Mouse (Mus musculus) ES-Bruce4 (cell line): ENCODE measurements around the gene Dtnbp1. TPM values are rescaled to one million over a fixed set of nuclear protein-coding genes. Genes with fewer than 3 reads are reported as not detected.

Experiments
- H3K27ac ChIP-seq: 2 replicates; pipeline ENCODE4 v1.5.1; 2012; ENCODE audit warnings: low read length, inconsistent platforms; ENCODE audit not compliant: insufficient read depth
- H3K27me3 ChIP-seq: 2 replicates; pipeline ENCODE4 v1.6.1; 2012; ENCODE audit warnings: mild to moderate bottlenecking, low read length, inconsistent platforms; ENCODE audit not compliant: control insufficient read depth, poor library complexity, insufficient read depth, severe bottlenecking
- H3K36me3 ChIP-seq: 2 replicates; pipeline ENCODE4 v1.6.1; 2012; ENCODE audit warnings: inconsistent platforms, mild to moderate bottlenecking, low read length, moderate library complexity; ENCODE audit not compliant: control insufficient read depth, poor library complexity, insufficient read depth, severe bottlenecking
- H3K4me1 ChIP-seq: one replicate; pipeline ENCODE4 v1.8.1; 2011; ENCODE audit warnings: low read length; ENCODE audit not compliant: control insufficient read depth, insufficient read depth
- H3K4me3 ChIP-seq: 2 replicates; pipeline ENCODE4 v1.5.1; 2011; ENCODE audit warnings: low read depth, mild to moderate bottlenecking, low read length
- H3K9ac ChIP-seq: 2 replicates; pipeline ENCODE4 v1.6.1; 2012; ENCODE audit warnings: low read depth, mild to moderate bottlenecking, inconsistent platforms; ENCODE audit not compliant: poor library complexity, severe bottlenecking
- H3K9me3 ChIP-seq: replicated peaks from 2 replicates; pipeline ENCODE4 v1.6.1; 2012; ENCODE audit warnings: mild to moderate bottlenecking, low read length, inconsistent platforms; ENCODE audit not compliant: control insufficient read depth, poor library complexity, insufficient read depth, severe bottlenecking
- CTCF ChIP-seq: IDR thresholded peaks from one replicate; pipeline ENCODE4 v1.8.1; 2011; ENCODE audit warnings: low read depth, low read length
- EP300 ChIP-seq: IDR thresholded peaks from 2 replicates; pipeline ENCODE4 v1.6.1; 2011; ENCODE audit warnings: low read depth, low read length; ENCODE audit not compliant: insufficient read depth
- POLR2A ChIP-seq: IDR thresholded peaks from one replicate; pipeline ENCODE4 v1.8.1; 2011; ENCODE audit warnings: low read length; ENCODE audit not compliant: insufficient read depth
- polyA plus RNA-seq: library from polyadenylated mRNA; stranded (reverse); fragments of >200 nt; gene quantifications from 2 replicates; pipeline ENCODE4 v1.2.4, GENCODE M21; 2011; ENCODE audit warnings: low read depth; ENCODE audit not compliant: missing spikeins, insufficient read depth, insufficient read length

The Dtnbp1 gene
- polyA plus RNA-seq, 1 experiment, result 21.6 TPM

- TF ChIP-seq POLR2A, result no peak
- no peaks in the 10 kb centered on the region for H3K4me1 ChIP-seq
- H3K36me3 ChIP-seq, result no peaks in the 10 kb centered on the region
- no peaks in the 10 kb centered on the region for H3K27me3 ChIP-seq
- H3K27ac ChIP-seq, result no peak overlapping the region
- no peak overlapping the region for H3K9ac ChIP-seq
- H3K4me3 ChIP-seq, result no peak overlapping the region
- no peaks in the 10 kb centered on the region for H3K9me3 ChIP-seq
These were observed 53.4 kb downstream of the Dtnbp1 start for GRCm38 (mm10) chr13:44948320-44949250.

GRCm38 (mm10) chr13:44946880-44947635 is 54.9 kb downstream of the Dtnbp1 start:
- H3K9me3 ChIP-seq, result no peaks in the 10 kb centered on the region
- no peak overlapping the region for H3K27ac ChIP-seq
- H3K4me3 ChIP-seq, result no peak overlapping the region
- no peaks in the 10 kb centered on the region for H3K36me3 ChIP-seq
- no peak for TF ChIP-seq EP300
- TF ChIP-seq POLR2A, result no peak
- TF ChIP-seq CTCF, result no peak
- no peaks in the 10 kb centered on the region for H3K27me3 ChIP-seq
- no peak overlapping the region for H3K9ac ChIP-seq
- no peaks in the 10 kb centered on the region for H3K4me1 ChIP-seq

GRCm38 (mm10) chr13:44943618-44944017 is 58.3 kb downstream of the Dtnbp1 start:
- TF ChIP-seq POLR2A (no peak), CTCF (no peak), EP300 (no peak)
- H3K36me3 ChIP-seq, result no peaks in the 10 kb centered on the region

GRCm38 (mm10) chr13:44939326-44940035 is 62.5 kb downstream of the Dtnbp1 start:
- peaks cover 4% of the 10 kb centered on the region for H3K4me1 ChIP-seq
- no peak overlapping the region for H3K4me3 ChIP-seq
- no peaks in the 10 kb centered on the region for H3K36me3 ChIP-seq
- H3K9me3 ChIP-seq, result no peaks in the 10 kb centered on the region
- TF ChIP-seq POLR2A (no peak), CTCF (no peak), EP300 (no peak)
- H3K27me3 ChIP-seq, result no peaks in the 10 kb centered on the region
- no peak overlapping the region for H3K9ac ChIP-seq
- peak overlapping the region; percentile 58 for H3K27ac ChIP-seq

More at GRCm38 (mm10) chr13:44943618-44944017, 58.3 kb downstream of the Dtnbp1 start:
- H3K27me3 ChIP-seq, result no peaks in the 10 kb centered on the region
- H3K9ac ChIP-seq, result no peak overlapping the region
- H3K27ac ChIP-seq, result no peak overlapping the region
- H3K9me3 ChIP-seq, result no peaks in the 10 kb centered on the region
- H3K4me1 ChIP-seq, result peaks cover 1% of the 10 kb centered on the region
- H3K4me3 ChIP-seq, result no peak overlapping the region

GRCm38 (mm10) chr13:44937681-44938080 is 64.3 kb downstream of the Dtnbp1 start:
- Histone ChIP-seq H3K27ac (no peak overlapping the region), H3K9me3 (no peaks in the 10 kb centered on the region), H3K9ac (no peak overlapping the region), H3K4me1 (peaks cover 4% of the 10 kb centered on the region), H3K36me3 (no peaks in the 10 kb centered on the region), H3K27me3 (no peaks in the 10 kb centered on the region), H3K4me3 (no peak overlapping the region)
- TF ChIP-seq POLR2A (no peak), CTCF (no peak), EP300 (no peak)
